Mouse (Mus musculus) T-helper 17 cell (primary cell): ENCODE data around the gene Pank1.

ENCODE experiments used
- in situ Hi-C, 2 experiments: fragments of 300-600 bp; cut with MboI, MseI; formaldehyde crosslinking; loops; 1 replicate in 1 of 2; 2 replicates in 1 of 2; pipeline ENCODE4 v1.15.1; 2025; ENCODE audit warnings: high pct_unique_total_duplicates in 2 of 2

The Pank1 gene

DNA sequence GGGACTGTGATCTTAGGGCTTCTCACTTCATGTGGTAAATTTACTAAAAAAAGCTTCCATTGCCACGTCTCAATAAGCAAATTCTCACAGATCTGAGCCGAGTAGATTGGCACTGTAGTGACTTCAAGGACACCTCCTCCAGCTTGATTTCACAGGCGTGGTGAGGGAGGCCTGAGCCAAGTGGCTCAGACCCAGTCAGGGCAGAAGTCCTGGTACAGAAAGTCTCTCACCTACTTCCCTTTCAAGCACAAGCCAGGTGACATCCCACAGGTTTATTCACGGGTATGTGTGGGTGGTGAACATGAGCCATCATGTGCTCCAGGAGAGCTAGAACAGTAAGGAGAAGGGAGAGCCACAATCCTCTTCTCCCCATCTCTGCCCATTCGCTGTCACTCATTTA lies 1.9 kb upstream of the Pank1 start:
- in situ Hi-C loops, result no loop called here

DNA sequence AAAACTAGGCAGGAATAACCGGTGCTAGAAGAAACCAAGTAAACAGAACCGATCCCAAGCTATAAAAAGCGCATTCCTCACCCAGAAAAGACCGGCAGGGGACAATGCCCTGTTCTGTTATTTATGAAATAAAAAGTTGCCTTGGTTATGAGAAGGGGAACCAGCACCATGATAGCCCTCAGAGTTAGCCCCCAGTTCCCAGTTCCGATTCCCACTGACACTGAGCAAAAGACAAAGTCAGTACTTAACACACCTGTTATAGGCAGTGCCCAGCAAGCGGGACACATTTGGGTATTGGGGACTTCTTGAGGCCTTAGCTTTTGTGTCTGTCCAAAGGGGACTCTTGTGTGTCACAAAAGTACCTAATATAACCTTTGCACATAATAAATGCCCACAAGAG lies 369 bp upstream of the Pank1 start:
- in situ Hi-C loops, result no loop called here

DNA sequence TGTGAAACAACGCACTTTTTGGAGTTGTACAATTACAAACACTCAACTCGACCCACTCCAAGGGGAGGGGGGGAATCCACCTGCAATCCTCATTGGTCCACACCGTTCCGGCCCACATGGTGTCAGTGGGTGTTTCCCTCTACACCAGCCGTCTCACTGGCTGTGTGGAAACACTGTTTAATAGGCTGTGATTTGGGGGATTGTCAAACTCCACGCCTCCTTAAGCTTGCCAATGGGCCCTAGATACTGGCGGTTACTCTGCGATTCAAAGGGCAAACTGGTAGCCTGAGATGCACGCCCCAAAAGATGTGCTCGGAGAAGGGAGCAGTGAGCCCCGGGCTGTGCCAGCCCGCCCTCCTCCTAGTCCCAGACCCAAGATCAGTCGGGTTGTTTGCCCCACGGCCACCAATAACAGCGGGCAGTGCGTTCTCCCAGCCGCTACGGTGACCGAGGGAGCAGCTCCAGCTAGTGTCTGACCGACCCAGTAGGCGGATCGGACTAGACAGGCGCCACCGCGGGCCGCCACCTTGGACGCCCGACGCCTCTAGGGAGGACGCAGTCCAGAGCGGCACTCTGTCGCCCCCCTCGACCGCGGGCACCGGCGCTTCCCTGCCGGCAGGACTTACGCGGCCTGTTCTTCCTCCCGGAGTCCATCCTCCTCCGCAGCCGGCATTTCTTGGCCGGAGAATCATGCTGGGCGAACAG lies 1.2 kb downstream of the Pank1 start:
- in situ Hi-C loops, result no loop called here

DNA sequence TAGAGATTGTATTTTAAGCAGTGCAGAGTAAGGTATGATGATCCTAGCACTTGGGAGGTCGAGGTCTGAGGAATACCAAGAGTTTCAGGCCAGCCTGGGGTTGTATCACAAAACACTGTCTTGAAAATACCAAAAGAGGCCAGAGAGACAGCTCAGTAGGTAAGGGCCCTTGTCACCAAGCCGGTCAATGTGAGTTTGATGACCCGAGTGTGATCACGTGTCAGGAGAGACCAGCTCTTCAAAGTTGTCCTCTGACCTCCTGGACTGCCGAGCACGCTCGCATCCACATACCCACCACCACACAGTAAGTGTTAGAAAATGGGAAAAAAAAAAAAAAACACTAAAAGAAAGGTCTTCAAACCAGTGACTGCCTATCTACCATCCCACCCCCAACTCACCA lies 2.6 kb downstream of the Pank1 start:
- in situ Hi-C loops, result no loop called here

DNA sequence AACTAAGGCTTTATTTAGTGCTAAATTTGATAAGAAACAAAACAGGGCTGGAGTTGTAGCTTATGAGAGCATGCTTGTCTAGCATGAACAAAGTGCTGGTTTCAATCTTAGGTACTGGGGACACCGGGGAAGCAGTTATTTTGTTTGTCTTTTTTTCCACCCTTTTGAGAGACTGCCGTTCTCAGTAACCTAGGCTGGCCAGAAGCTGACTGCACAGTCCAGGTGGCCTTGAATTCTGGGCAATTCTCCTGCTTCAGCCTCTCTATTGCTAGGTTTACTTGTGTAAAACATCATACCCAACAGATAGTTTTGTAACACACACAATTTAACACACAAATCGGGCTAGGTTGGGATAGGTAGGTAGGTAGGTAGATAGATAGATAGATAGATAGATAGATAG lies 9.9 kb downstream of the Pank1 start:
- in situ Hi-C loops, result no loop called here

DNA sequence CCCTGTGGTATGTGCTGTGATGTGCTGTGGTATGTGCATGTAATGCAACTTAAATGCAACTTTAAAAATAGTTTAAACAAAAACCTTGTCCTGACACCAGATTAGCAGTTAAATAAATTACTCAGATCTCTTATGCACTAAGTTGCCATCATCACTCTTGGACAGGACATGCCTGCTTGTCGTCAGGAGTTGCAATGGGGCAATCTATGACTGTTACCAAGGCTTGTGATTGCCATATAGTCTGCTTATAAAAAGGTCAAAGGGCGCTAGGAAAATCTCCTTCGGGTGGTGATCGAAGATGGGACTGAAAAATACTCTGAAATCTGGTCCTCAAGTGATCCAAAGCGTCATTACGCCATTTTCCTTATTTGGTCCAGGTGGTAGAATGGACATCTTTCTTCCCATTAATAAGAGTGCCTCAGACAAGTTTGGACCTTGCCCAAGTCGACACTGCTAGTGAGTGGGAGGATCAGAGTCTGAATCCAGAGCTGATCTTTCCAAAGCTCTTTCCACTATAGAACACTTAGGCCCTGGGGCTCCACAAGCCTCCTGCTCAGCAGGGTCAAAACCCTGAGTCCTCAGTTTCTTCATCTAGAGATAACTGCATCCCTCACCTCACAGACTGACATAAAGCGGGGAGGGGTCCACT lies 11.0 kb downstream of the Pank1 start:
- in situ Hi-C loops, result no loop called here

DNA sequence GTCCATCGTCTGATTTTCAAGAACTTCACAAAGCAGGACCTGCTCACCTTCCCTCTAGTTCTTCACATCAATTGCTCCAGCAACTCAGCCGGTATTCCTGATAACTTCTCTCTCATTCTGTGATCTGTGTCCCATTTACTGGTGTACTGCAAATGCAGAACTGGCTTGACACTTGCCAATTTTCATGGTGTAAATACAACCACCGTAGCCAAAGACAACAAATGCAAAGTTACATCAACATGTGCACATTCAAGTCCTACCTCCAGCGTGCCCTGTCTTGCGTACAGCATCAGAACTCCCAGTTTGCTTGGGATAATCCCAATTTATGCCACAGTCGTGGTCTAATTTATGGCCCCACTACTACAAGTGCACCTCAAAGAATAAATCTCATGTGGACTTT lies 15.5 kb downstream of the Pank1 start:
- in situ Hi-C loops, result loop anchor here in 1 of 2 experiments (5.0 kb wide), 1 partner anchor 106 kb away; no protein-coding TSS in a partner anchor

DNA sequence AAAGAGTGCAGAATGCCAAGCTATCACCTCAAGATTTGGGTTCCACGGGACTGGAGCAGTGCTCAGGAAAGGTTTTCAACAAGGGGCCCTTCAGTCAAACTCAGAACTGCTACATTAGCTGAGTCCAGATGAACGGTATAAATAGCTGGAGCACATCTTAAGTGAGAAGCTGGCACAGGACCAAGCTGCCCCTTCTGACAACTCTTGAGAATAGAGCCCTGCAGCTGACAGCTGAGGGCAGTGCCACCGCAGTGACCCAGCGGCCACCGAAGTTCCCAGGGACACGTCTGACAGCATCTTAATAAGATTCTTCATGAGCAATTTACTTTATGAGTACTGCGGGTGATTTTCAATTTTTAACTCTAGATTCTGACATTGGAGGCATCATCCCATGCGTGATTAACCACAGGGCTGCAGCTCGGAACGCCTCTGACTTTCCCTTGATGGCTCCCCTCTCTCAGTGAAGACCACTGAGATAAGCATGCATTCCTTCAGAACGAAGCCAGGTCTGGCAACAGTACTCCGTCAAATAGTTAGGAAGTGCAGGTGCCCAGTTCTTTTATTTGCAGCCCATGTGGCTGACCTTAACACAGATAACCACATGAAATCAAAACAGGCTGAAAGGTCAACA lies 23.1 kb downstream of the Pank1 start:
- in situ Hi-C loops, result no loop called here

DNA sequence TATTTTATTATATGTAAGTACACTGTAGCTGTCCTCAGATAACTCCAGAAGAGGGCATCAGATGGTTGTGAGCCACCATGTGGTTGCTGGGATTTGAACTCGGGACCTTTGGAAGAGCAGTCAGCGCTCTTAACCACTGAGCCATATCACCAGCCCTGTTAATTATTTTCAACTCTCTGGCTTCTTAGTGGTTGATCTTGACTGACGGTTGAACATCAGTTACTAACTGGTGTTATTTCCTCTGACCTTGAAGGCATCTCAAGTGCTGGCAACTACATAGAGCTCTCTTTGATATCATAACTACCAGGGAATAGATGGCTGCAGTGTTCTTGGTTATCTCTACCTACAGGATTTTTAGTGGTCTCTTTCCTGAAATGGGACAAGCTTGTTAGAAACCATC lies 28.1 kb downstream of the Pank1 start:
- in situ Hi-C loops, result no loop called here

DNA sequence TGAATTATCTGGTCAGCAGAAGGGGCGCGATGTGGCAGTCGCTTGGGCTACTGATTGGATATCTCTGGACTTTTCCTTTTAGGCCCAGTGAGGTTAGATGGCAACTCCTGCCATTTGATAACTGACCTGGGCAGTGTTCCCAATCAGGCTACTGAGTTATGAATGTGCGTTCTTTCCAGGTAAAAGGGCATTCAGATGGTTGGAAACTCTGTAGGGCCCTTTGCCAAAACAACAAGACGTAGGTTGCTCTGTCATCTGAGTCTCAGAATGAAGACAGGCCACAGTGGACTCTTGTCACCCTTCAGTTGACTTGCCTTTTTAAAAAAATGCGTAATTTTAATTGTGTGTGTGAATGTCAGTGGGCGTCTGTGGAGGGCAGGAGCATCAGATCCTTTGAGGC lies 29.8 kb downstream of the Pank1 start:
- in situ Hi-C loops, result no loop called here

DNA sequence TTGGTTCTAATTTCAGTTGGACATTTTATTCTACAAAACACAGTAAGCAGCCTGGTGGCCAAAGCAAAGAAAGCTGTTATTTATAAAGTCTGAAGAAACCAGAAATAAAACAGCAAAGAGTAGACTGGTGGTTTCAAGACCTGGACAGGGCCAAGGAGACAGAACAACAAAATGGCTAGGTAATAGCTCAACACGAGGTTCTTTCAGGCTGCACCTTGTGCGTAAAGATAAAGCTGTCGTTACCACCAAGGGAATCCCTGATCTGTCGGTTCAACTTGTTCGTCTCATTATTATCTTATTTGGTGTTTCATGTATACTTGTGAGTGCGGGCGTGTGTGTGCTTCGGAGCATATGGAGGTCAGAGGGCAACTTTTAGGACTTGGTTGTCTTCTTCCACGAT lies 31.1 kb downstream of the Pank1 start:
- in situ Hi-C loops, result no loop called here

DNA sequence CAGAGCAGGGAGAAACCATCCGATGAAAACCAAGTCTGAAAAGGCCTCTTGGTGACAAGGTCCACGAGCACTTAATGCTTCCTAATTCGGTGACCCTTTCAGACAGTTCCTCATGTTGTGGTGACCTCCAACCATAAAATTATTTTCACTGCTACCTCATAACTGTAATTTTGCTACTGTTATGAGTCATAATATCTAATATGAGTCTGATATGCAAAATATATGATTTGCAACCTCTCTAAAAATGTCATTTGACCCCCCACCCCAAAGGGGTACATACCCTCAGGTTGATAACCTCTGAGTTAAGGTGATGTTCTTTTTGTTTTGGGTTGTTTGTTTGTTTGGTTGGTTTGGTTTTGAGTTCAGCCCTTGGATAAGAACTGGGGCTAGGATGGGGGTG lies 32.2 kb downstream of the Pank1 start:
- in situ Hi-C loops, result no loop called here

DNA sequence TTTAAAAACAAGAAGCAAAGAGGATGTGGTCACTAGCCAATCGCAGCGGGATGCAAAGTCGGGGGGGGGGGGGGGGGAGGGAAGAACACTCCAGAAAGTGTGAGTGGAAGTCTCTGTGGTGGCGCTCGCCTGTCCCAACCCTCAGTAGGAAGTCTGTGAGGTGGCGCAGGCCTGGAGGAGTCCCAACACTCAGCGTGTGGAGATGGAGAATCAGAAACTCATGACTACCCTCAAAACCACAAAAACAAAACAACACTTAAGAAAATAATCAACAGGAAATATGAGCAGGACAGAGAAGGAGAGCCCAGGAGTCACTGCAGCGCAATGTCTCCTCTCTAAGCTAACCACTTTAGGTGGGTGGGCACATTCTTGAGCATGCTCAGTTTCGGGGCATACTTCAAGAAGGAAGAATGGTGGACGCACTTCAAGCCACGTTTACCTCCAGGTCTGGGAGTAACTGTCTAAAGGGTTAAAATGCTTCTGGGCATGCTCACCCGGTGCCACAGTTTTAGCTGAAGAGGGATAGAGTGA lies 32.7 kb downstream of the Pank1 start:
- in situ Hi-C loops, result no loop called here

DNA sequence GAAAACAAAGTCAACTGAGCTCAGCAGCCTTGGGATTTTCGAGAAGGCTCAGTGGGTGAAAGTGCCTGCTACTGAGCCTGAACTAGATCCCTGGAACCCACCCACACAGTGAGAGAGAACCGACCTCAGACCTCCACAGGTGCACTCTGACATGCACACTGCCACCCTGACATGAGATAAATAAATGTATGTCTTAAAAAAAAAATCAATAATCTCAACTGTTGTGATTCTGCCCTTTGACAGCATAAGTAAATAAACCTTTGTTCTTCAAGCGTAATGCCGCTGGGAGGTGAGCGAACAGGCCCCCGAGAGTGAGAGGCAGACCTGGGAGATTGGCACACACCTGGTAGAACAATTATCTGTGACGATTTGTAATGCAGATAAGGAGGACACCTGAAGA lies 33.2 kb downstream of the Pank1 start:
- in situ Hi-C loops, result no loop called here

DNA sequence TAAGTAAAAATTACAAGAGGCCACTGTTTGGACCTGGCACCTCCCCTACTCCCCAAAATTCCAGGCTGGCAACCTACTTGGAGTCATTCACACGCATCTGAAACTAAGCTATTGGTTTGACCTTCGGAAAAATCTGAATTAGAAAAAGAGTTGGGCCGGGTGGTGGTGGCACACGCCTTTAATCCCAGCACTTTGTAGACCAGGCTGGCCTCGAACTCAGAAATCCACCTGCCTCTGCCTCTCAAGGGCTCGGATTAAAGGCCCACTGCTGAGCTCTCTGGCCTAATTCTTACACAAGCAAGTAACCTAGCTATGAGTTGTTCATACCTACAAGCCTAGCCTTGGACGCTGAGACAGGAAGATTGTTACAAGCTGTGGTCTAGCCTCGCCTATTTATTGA lies 33.9 kb downstream of the Pank1 start:
- in situ Hi-C loops, result no loop called here

DNA sequence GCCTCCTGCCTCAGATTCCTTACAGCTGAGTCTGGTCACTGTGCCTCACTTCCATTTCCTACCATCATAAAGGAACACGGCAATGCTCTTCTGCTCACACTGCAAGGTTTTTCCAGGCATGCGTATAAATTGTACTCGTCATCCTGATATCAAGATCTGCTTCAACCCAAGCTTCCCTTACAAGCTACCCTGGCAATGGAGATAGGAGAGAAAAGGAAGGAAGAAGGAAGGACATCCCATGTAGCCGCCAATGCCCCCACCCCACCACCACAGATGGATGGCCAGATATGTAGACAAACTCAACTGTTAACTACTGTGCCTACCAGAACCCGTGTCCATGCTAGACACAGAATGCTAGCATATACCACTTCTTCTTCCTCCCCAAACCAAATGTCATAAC lies 34.5 kb downstream of the Pank1 start:
- in situ Hi-C loops, result no loop called here

DNA sequence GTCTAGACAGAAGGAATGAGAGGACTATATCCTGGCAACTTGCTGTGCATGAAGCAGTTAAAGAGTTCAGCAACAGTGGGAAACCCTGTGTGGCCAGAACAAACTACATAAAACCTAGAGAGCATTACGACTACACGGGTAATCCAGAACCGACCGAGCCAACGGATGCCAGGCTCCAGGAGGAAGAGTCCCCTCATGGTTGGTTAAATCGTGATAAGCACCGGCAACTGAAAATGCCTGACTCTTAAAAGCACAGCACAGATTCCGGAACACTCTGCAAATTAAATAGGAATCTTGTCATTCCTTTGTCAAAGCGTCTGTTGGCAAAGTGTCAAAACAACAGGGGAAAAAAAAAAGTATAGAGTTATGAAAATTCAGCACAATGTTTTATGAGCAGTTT lies 35.2 kb downstream of the Pank1 start:
- in situ Hi-C loops, result no loop called here

DNA sequence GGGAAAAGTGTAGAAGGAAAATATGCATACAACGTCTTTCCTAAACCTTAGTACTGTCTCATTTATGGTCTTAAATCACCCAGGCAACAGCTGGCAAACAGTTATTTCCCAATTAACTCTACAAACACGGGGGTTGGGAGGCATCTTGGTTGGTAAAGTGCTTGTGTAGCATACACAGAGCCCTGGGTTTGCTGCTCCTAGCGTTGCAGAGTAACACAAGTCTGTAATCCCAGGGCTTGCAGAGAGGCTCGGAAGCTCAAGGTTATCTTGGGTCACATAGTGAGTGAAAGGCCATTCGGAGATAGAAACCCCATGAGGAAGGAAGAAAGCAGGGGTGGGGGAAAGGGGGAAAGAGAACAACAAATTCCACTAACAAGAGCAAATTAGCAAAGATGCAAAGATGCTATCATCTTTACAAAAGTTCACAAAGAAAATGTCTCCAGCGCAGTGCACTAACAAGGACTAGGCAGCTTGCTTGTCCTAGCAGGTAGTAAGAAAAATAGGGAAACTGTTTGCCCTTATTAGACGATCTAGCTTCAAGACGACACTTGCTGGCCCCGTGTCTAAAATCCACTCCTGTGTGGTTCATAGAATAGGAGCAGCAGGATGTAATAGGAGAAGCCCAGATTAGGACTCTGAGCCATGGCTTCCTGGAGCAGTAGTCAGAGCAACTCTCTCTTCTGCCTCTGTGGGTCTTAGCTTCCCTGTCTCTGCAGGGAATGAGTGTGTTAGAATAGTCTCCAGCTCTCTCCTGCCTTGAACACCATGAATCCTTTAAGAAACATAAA lies 37.3 kb downstream of the Pank1 start:
- in situ Hi-C loops, result no loop called here

DNA sequence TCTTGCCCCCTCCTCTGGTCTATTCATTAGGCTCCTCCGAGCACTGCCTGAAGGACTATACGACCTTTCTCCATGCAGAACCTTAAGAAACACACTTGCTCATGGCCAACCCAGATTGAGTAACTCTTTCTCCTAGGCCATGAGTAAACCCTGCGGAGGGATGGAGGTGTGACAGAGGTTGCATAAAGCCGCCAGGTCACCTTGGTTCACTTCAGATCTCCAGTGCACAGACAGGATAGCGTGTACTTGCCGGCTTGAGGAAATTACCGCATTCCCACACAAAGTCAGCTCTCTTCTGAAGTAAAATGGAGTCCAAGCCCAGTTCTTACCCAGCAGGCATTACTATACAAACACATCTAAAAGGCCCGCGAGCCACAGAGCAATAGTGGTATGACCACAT lies 40.6 kb downstream of the Pank1 start:
- in situ Hi-C loops, result loop anchor here in 1 of 2 experiments (10.0 kb wide), 1 partner anchor 1824 kb away; no protein-coding TSS in a partner anchor

DNA sequence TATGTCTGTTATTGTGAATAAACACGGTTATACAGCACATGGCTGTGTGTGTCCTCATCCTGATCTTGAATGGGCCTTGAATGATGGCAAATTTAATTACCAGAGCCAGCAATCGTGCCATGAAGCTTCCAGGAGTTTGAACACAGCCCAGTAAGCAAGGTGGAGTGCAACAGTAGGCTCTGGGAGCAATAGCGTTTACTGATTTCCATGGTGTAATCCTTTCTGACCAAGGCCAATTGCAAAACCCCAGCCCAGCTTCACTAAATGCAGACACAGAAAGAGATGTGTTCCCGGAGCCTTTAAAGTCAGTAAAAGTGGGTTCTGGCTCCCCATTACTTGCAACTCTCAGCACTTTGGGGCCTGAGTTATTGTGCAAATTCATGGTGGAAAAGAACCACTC lies 47.6 kb downstream of the Pank1 start:
- in situ Hi-C loops, result loop anchor here in 1 of 2 experiments (10.0 kb wide), 1 partner anchor 1817 kb away; no protein-coding TSS in a partner anchor

DNA sequence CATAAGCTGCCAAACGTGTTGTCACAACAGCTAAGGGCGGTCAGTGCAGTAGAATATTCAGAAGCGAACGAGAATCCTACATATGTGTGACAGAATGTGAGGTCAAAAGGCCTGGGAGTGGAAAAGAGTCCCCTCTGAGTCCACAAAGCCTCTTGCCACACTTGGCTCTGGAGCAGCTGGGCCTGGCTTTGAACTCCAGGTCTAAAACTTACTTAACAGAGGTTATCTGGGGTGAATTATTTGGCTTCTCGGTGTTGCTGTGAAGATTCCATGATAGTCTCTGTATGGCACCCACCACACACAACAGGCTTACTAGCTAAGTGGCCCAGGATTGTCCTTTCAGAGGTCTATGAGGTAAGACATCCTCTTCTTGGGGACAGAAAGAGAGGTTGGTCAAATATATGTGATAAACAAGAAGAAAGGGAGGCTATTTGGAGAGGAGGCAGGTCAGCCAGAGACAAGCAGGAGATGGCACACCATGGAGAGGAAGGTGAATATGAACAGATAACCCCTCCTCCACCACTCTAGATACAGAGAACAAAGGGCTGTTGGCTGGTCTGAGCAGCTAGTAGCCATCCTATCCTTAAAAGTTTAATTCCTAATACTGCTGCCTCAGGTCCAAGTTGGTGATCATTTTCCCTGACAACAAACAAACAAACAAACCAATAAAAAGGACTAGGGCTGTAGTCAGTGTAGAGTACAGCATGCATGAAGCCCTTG lies 51.2 kb downstream of the Pank1 start:
- in situ Hi-C loops, result no loop called here
